Mouse (Mus musculus) regulatory T cell (primary cell): ENCODE results near the gene H2-M9.

Experiments
- in situ Hi-C: fragments of 300-600 bp; cut with MboI, MseI; formaldehyde crosslinking; loops from one replicate; pipeline ENCODE4 v1.15.1; 2025; ENCODE audit warnings: high pct_unique_total_duplicates

Gene H2-M9

DNA sequence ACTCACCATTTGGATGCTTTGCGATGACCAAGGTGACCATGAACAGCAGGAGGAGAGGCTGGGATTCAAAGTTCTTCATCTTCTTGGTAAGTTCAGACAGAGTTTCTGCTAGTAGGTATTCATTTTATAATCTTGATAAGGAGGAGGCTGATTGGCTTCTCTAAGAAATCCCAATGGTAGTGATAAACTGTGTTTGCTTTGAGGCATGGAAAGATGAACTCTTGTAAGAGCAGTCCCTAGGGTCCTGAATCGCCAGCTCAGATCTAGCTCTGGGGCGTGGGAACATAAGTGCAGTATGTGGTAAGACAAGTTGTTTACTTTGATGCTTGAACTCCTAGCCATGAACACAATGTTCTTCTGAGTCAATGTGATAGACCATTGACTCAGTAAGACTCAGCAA is at the start of gene H2-M9:
TSS of gene H2-M9 (minus strand) at position 101 of the 400 bp plus-strand sequence.
- in situ Hi-C loops, result no loop called here

DNA sequence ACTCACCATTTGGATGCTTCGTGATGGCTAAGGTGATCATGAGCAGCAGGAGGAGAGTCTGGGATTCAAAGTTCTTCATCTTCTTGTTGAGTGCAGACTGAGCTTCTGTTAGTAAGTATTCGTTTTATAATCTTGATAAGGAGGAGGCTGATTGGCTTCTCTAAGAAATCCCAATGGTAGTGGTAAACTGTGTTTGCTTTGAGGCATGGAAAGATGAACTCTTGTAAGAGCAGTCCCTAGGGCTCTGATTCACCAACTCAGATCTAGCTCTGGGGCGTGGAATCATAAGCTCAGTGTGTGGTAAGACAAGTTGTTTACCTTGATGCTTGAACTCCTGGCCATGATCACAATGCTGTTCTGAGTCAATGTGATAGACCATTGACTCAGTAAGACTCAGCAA is 29.7 kb upstream of the H2-M9 start, which contains the start of gene H2-M1:
TSS of gene H2-M1 (minus strand) at position 101 of the 400 bp plus-strand sequence.
- in situ Hi-C loops, result no loop called here
